Mouse (Mus musculus) thymus, adult 2 months (tissue): ENCODE measurements around the gene Tpd52l1. TPM values are rescaled to one million over a fixed set of nuclear protein-coding genes. Genes with fewer than 3 reads are reported as not detected.

Source experiments
- DNase-seq: peaks from one replicate; pipeline ENCODE4 v3.0.0; 2021
- H3K27ac ChIP-seq: fragments of 200-500 bp; 2 replicates; pipeline ENCODE4 v1.5.1; 2012; ENCODE audit warnings: low read length, control low read depth; ENCODE audit not compliant: control insufficient read depth, insufficient read depth
- H3K27me3 ChIP-seq: fragments of 200-500 bp; 2 replicates; pipeline ENCODE4 v1.6.1; 2012; ENCODE audit warnings: mild to moderate bottlenecking, low read length, moderate library complexity, mixed read lengths; ENCODE audit not compliant: control insufficient read depth, insufficient read depth
- H3K36me3 ChIP-seq: fragments of 200-500 bp; 2 replicates; pipeline ENCODE4 v1.6.1; 2012; ENCODE audit warnings: mild to moderate bottlenecking, low read length, moderate library complexity; ENCODE audit not compliant: control insufficient read depth, insufficient read depth
- H3K4me1 ChIP-seq: fragments of 200-500 bp; replicated peaks from 2 replicates; pipeline ENCODE4 v1.6.1; 2012; ENCODE audit warnings: low read length; ENCODE audit not compliant: control insufficient read depth, insufficient read depth
- H3K4me3 ChIP-seq: fragments of 200-500 bp; 2 replicates; pipeline ENCODE4 v1.5.1; 2012; ENCODE audit warnings: mild to moderate bottlenecking, low read length, control low read depth, moderate library complexity; ENCODE audit not compliant: control insufficient read depth, insufficient read depth
- CTCF ChIP-seq: fragments of 200-500 bp; IDR thresholded peaks from 2 replicates; pipeline ENCODE4 v1.5.1; 2012; ENCODE audit warnings: mild to moderate bottlenecking, control low read depth, low read length, moderate library complexity, borderline replicate concordance; ENCODE audit not compliant: control insufficient read depth, poor library complexity, insufficient read depth; ENCODE audit errors: extremely low read depth
- POLR2A ChIP-seq: fragments of 200-500 bp; IDR thresholded peaks from 2 replicates; pipeline ENCODE4 v1.6.1; 2012; ENCODE audit warnings: mild to moderate bottlenecking, low read length, control low read depth, moderate library complexity; ENCODE audit not compliant: control insufficient read depth, poor library complexity, insufficient read depth; ENCODE audit errors: extremely low read depth
- WGBS: fragments of 180-500 bp; shearing (Covaris S2); methylation state at CpG from one replicate; pipeline ENCODE4 v1.1.7; 2018; 5-methylcytosine and 5-hydroxymethylcytosine counted together
- polyA plus RNA-seq: library from polyadenylated mRNA; depleted of rRNA; stranded (reverse); fragments of >200 nt; gene quantifications from 2 replicates; pipeline ENCODE4 v1.2.3, GENCODE M21; 2012

Gene Tpd52l1
- polyA plus RNA-seq, 1 experiment, result 1.1 TPM

GRCm38 (mm10) chr10:31351056-31351455 is 94.7 kb downstream of the Tpd52l1 start:
- DNase-seq, result no peak
- no peaks in the 10 kb centered on the region for H3K27me3 ChIP-seq
- no peaks in the 10 kb centered on the region for H3K4me1 ChIP-seq
- no peaks in the 10 kb centered on the region for H3K36me3 ChIP-seq
- H3K4me3 ChIP-seq, result no peak overlapping the region
- TF ChIP-seq POLR2A (no peak), CTCF (no peak)
- 93% methylated on average over 2 of the region's 2 CpGs for WGBS
- H3K27ac ChIP-seq, result no peak overlapping the region

- no peaks in the 10 kb centered on the region for H3K36me3 ChIP-seq
- no peak overlapping the region for H3K4me3 ChIP-seq
- no peak for DNase-seq
These were observed 99.4 kb downstream of the Tpd52l1 start for GRCm38 (mm10) chr10:31346401-31346800.

DNA sequence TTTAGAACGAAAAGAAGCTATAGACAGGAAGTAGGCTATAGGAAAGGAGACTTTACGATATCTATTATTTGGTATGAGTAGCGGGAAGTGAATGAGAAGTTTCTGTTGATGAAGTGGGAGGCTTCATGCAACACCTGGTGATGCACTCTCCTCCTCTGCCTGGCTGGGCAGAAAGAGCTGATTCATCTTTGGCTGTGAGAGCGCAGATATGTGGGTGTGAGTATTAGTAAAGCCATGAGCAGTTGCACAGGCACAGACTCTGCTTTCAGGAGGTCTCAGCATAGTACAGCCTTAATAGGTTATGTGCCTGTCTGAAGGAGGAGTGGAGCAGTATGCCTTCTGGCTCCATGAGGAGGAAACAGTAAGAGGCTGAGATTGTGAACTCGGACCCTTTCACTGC is 109.3 kb downstream of the Tpd52l1 start:
- H3K4me3 ChIP-seq, result no peak overlapping the region
- no peak overlapping the region for H3K27ac ChIP-seq
- TF ChIP-seq POLR2A, result no peak

More at GRCm38 (mm10) chr10:31346401-31346800, 99.4 kb downstream of the Tpd52l1 start:
- TF ChIP-seq CTCF, result no peak
- no peak for TF ChIP-seq POLR2A
- no peaks in the 10 kb centered on the region for H3K4me1 ChIP-seq
- H3K27me3 ChIP-seq, result no peaks in the 10 kb centered on the region
- H3K27ac ChIP-seq, result no peak overlapping the region
- WGBS, result 90% methylated on average over 8 of the region's 8 CpGs

GRCm38 (mm10) chr10:31331225-31331775 is 114.5 kb downstream of the Tpd52l1 start:
- no peak for TF ChIP-seq POLR2A
- no peak for TF ChIP-seq CTCF
- Histone ChIP-seq H3K4me3 (no peak overlapping the region), H3K4me1 (no peaks in the 10 kb centered on the region), H3K27me3 (no peaks in the 10 kb centered on the region), H3K36me3 (peaks cover 3% of the 10 kb centered on the region), H3K27ac (no peak overlapping the region)
- DNase-seq, result no peak
- WGBS, result 84% methylated on average over 4 of the region's 4 CpGs

More for the DNA sequence above, 109.3 kb downstream of the Tpd52l1 start:
- 92% methylated on average over 5 of the region's 5 CpGs for WGBS
- H3K36me3 ChIP-seq, result no peaks in the 10 kb centered on the region
- no peaks in the 10 kb centered on the region for H3K27me3 ChIP-seq
- H3K4me1 ChIP-seq, result no peaks in the 10 kb centered on the region
- DNase-seq, result no peak

DNA sequence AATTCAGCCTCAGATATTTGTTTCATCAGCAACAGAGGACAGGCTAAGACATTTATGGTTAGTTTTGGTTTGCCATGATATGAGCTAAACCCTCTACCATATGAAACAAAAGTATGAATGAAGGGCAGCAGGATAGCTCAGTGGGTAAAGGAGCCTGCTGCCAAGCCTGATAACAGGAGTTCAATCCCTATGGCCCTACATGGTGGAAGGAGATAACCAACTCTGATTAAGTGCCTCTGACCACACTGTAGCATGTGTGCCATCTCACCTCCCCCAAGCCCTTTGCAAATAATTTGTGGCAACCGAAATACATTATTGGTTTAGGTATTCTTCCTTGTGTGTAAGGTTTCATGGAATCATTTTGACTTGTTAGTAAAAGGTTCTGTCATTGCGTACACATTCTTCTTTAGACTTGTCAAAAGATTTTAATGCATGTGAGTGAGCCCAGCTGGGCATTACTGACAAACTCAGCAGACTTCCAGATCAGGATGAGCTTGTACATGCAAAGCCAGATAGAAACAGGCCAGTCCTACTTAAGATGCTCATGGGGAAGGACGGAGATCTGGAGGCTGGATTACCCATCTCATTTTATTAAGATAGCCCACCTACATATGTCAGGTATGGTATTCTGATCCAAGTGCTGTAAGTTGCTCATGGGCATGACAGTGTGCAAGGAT is 115.3 kb downstream of the Tpd52l1 start:
- H3K27ac ChIP-seq, result no peak overlapping the region
- WGBS, result 96% methylated on average over 3 of the region's 3 CpGs

GRCm38 (mm10) chr10:31329436-31329835 is 116.3 kb downstream of the Tpd52l1 start:
- Histone ChIP-seq H3K36me3 (peaks cover 9% of the 10 kb centered on the region), H3K27me3 (no peaks in the 10 kb centered on the region), H3K4me1 (no peaks in the 10 kb centered on the region), H3K27ac (no peak overlapping the region), H3K4me3 (no peak overlapping the region)
- WGBS, result 72% methylated on average over 1 of the region's 1 CpGs
- TF ChIP-seq POLR2A (no peak), CTCF (no peak)
- DNase-seq, result no peak

More for the DNA sequence above, 115.3 kb downstream of the Tpd52l1 start:
- TF ChIP-seq POLR2A (no peak), CTCF (no peak)
- Histone ChIP-seq H3K4me1 (no peaks in the 10 kb centered on the region), H3K27me3 (no peaks in the 10 kb centered on the region), H3K4me3 (no peak overlapping the region), H3K36me3 (peaks cover 9% of the 10 kb centered on the region)
- no peak for DNase-seq

DNA sequence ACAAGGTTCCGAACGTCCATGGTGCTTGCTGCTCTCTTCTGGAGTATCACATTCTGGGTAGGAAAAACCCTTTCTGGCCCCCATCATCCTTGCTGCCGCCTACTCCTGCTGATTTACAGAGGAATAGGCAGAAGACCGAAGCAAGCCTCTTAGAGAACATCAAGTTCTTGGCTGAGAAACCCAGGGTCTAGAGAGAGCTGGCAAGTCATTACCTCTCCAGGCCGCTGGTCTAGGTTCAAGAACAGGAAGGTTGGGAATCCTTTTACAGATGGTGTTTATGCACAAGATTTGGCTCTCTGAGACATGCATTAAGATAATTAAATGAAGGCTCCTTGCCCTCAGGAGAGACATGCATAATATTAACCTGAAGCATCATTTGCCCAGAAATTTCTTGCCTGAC is 127.3 kb downstream of the Tpd52l1 start:
- 92% methylated on average over 5 of the region's 5 CpGs for WGBS
- no peak for DNase-seq
- H3K27me3 ChIP-seq, result no peaks in the 10 kb centered on the region
- peaks cover 9% of the 10 kb centered on the region for H3K36me3 ChIP-seq
- no peak overlapping the region for H3K27ac ChIP-seq
- H3K4me1 ChIP-seq, result no peaks in the 10 kb centered on the region
- H3K4me3 ChIP-seq, result no peak overlapping the region
- no peak for TF ChIP-seq POLR2A
- no peak for TF ChIP-seq CTCF
